Mouse (Mus musculus) midbrain, embryonic 16.5 days (tissue): ENCODE measurements around the gene Mvk. TPM values are rescaled to one million over a fixed set of nuclear protein-coding genes. Genes with fewer than 3 reads are reported as not detected.

ENCODE experiments used
- ATAC-seq: fragments of 200-750 bp; cut with Nextera tagmentation; 2 replicates; pipeline ENCODE4 v1.8.0; 2017; ENCODE audit warnings: moderate TSS enrichment
- H3K27ac ChIP-seq: fragments of 300-500 bp; sonication (generic); 2 replicates; pipeline ENCODE4 v1.5.1; 2014; ENCODE audit warnings: mild to moderate bottlenecking, low read length, mixed read lengths
- H3K27me3 ChIP-seq: fragments of 300-500 bp; sonication (generic); 2 replicates; pipeline ENCODE4 v1.6.1; 2014; ENCODE audit warnings: low read depth, low read length, mixed read lengths; ENCODE audit not compliant: control insufficient read depth, insufficient read depth
- H3K36me3 ChIP-seq: fragments of 300-500 bp; sonication (generic); 2 replicates; pipeline ENCODE4 v1.6.1; 2014; ENCODE audit warnings: mild to moderate bottlenecking, low read length, moderate library complexity, mixed read lengths; ENCODE audit not compliant: control insufficient read depth, insufficient read depth
- H3K4me1 ChIP-seq: fragments of 300-500 bp; sonication (generic); 2 replicates; pipeline ENCODE4 v1.6.1; 2014; ENCODE audit warnings: mild to moderate bottlenecking, low read length, mixed read lengths; ENCODE audit not compliant: control insufficient read depth, insufficient read depth
- H3K4me2 ChIP-seq: fragments of 300-500 bp; sonication (generic); 2 replicates; pipeline ENCODE4 v1.6.1; 2014; ENCODE audit warnings: mild to moderate bottlenecking, low read length, mixed read lengths
- H3K4me3 ChIP-seq: fragments of 300-500 bp; sonication (generic); 2 replicates; pipeline ENCODE4 v1.5.1; 2014; ENCODE audit warnings: low read depth, mild to moderate bottlenecking, low read length, moderate library complexity, mixed read lengths
- H3K9ac ChIP-seq: fragments of 300-500 bp; sonication (generic); 2 replicates; pipeline ENCODE4 v1.6.1; 2014; ENCODE audit warnings: low read depth, low read length, mixed read lengths
- H3K9me3 ChIP-seq: fragments of 300-500 bp; sonication (generic); replicated peaks from 2 replicates; pipeline ENCODE4 v1.6.1; 2014; ENCODE audit warnings: mild to moderate bottlenecking, low read length, mixed read lengths; ENCODE audit not compliant: control insufficient read depth, poor library complexity, severe bottlenecking
- WGBS: fragments of 180-500 bp; shearing (Covaris S2); extraction: QIAGEN DNeasy Blood & Tissue Kit; methylation state at CpG from one replicate; pipeline ENCODE4 v1.1.7; 2014; 5-methylcytosine and 5-hydroxymethylcytosine counted together
- polyA plus RNA-seq: library from polyadenylated mRNA; unstranded; fragments of >200 nt; fragmentation: Nextera tagmentation; extraction: Ambion mirVana; gene quantifications from 2 replicates; pipeline ENCODE4 v1.2.1, GENCODE M21; 2015

Mvk gene
- polyA plus RNA-seq, 1 experiment from 2014 or later = 77.0 TPM

- no peaks in the 10 kb centered on the region for H3K4me1 ChIP-seq
- no peak overlapping the region for H3K9ac ChIP-seq
- H3K4me3 ChIP-seq = no peak overlapping the region
- WGBS = 90% methylated on average over 8 of the region's 8 CpGs
- no peak for ATAC-seq
- peaks cover 56% of the 10 kb centered on the region for H3K36me3 ChIP-seq
- no peak overlapping the region for H3K27ac ChIP-seq
- no peaks in the 10 kb centered on the region for H3K9me3 ChIP-seq
- no peak overlapping the region for H3K4me2 ChIP-seq
- no peaks in the 10 kb centered on the region for H3K27me3 ChIP-seq
Measured at GRCm38 (mm10) chr5:114416855-114417254, 27.2 kb upstream of the Mvk start.

GRCm38 (mm10) chr5:114418541-114418940 lies 25.5 kb upstream of the Mvk start:
- Histone ChIP-seq H3K4me3 (no peak overlapping the region), H3K4me1 (no peaks in the 10 kb centered on the region), H3K9me3 (no peaks in the 10 kb centered on the region), H3K36me3 (peaks cover 40% of the 10 kb centered on the region), H3K9ac (no peak overlapping the region), H3K4me2 (no peak overlapping the region), H3K27ac (no peak overlapping the region), H3K27me3 (no peaks in the 10 kb centered on the region)
- WGBS = 85% methylated on average over 7 of the region's 8 CpGs
- no peak for ATAC-seq

- no peaks in the 10 kb centered on the region for H3K9me3 ChIP-seq
- H3K4me2 ChIP-seq = no peak overlapping the region
- H3K36me3 ChIP-seq = peaks cover 20% of the 10 kb centered on the region
- H3K4me3 ChIP-seq = no peak overlapping the region
- H3K9ac ChIP-seq = no peak overlapping the region
- 79% methylated on average over 11 of the region's 11 CpGs for WGBS
- H3K27ac ChIP-seq = no peak overlapping the region
- H3K4me1 ChIP-seq = peaks cover under 1% of the 10 kb centered on the region; the same call in 1 of the 2 replicates
- no peaks in the 10 kb centered on the region for H3K27me3 ChIP-seq
- ATAC-seq = no peak
Measured at GRCm38 (mm10) chr5:114421561-114422298, 22.3 kb upstream of the Mvk start.

- Histone ChIP-seq H3K36me3 (peaks cover 20% of the 10 kb centered on the region), H3K9ac (no peak overlapping the region), H3K27ac (no peak overlapping the region), H3K4me1 (peaks cover 2% of the 10 kb centered on the region; the same call in 1 of the 2 replicates), H3K4me2 (no peak overlapping the region), H3K27me3 (no peaks in the 10 kb centered on the region), H3K4me3 (no peak overlapping the region), H3K9me3 (no peaks in the 10 kb centered on the region)
- 55% methylated on average over 5 of the region's 5 CpGs for WGBS
- ATAC-seq = no peak
Measured at GRCm38 (mm10) chr5:114422591-114422990, 21.5 kb upstream of the Mvk start.

- H3K4me1 ChIP-seq = peaks cover 2% of the 10 kb centered on the region; the same call in 1 of the 2 replicates
- no peak overlapping the region for H3K9ac ChIP-seq
- no peak overlapping the region for H3K27ac ChIP-seq
- peaks cover 17% of the 10 kb centered on the region for H3K36me3 ChIP-seq
- ATAC-seq = no peak
- 62% methylated on average over 5 of the region's 5 CpGs for WGBS
- no peaks in the 10 kb centered on the region for H3K9me3 ChIP-seq
- H3K27me3 ChIP-seq = no peaks in the 10 kb centered on the region
- H3K4me2 ChIP-seq = no peak overlapping the region
- H3K4me3 ChIP-seq = no peak overlapping the region
Measured at GRCm38 (mm10) chr5:114423961-114424360, 20.1 kb upstream of the Mvk start.

- Histone ChIP-seq H3K4me3 (no peak overlapping the region), H3K27ac (no peak overlapping the region), H3K9ac (no peak overlapping the region), H3K4me2 (no peak overlapping the region), H3K9me3 (no peaks in the 10 kb centered on the region), H3K36me3 (no peaks in the 10 kb centered on the region), H3K4me1 (peaks cover 2% of the 10 kb centered on the region; the same call in 1 of the 2 replicates), H3K27me3 (no peaks in the 10 kb centered on the region)
- ATAC-seq = no peak
- WGBS = 60% methylated on average over 6 of the region's 6 CpGs
Measured at GRCm38 (mm10) chr5:114426732-114427131, 17.3 kb upstream of the Mvk start.

- Histone ChIP-seq H3K36me3 (no peaks in the 10 kb centered on the region), H3K27me3 (no peaks in the 10 kb centered on the region), H3K27ac (no peak overlapping the region), H3K9ac (no peak overlapping the region), H3K4me3 (no peak overlapping the region), H3K9me3 (no peaks in the 10 kb centered on the region), H3K4me1 (peaks cover 2% of the 10 kb centered on the region; the same call in 1 of the 2 replicates), H3K4me2 (no peak overlapping the region)
- WGBS = 80% methylated on average over 18 of the region's 18 CpGs
- ATAC-seq = no peak
Measured at GRCm38 (mm10) chr5:114428621-114429020, 15.4 kb upstream of the Mvk start.

- 84% methylated on average over 7 of the region's 7 CpGs for WGBS
- ATAC-seq = no peak
Measured at GRCm38 (mm10) chr5:114429781-114430180, 14.3 kb upstream of the Mvk start.

GRCm38 (mm10) chr5:114434359-114434758 lies 9.7 kb upstream of the Mvk start:
- Histone ChIP-seq H3K4me1 (no peaks in the 10 kb centered on the region), H3K4me3 (no peak overlapping the region), H3K9me3 (no peaks in the 10 kb centered on the region), H3K36me3 (peaks cover 6% of the 10 kb centered on the region; the same call in 1 of the 2 replicates), H3K9ac (no peak overlapping the region), H3K27ac (no peak overlapping the region), H3K4me2 (no peak overlapping the region), H3K27me3 (no peaks in the 10 kb centered on the region)
- 93% methylated on average over 8 of the region's 8 CpGs for WGBS
- ATAC-seq = no peak

More at GRCm38 (mm10) chr5:114429781-114430180, 14.3 kb upstream of the Mvk start:
- Histone ChIP-seq H3K4me3 (no peak overlapping the region), H3K27me3 (no peaks in the 10 kb centered on the region), H3K27ac (no peak overlapping the region), H3K4me2 (no peak overlapping the region), H3K4me1 (peaks cover 2% of the 10 kb centered on the region; the same call in 1 of the 2 replicates), H3K9ac (no peak overlapping the region), H3K9me3 (no peaks in the 10 kb centered on the region), H3K36me3 (peaks cover 2% of the 10 kb centered on the region; the same call in 1 of the 2 replicates)
